Mouse (Mus musculus): ENCODE results near the gene Lgr4. TPM values are rescaled to one million over a fixed set of nuclear protein-coding genes. Genes with fewer than 3 reads are reported as not detected.

Gene Lgr4
- polyA plus RNA-seq, 1 experiment, result 3.8 TPM

GRCm38 (mm10) chr2:109986036-109986785 lies 68.8 kb downstream of the Lgr4 start:
- Histone ChIP-seq H3K4me2 (ENCODE audit: low read depth) (no peak overlapping the region), H3K27me3 (ENCODE audit: control insufficient read depth, insufficient read depth, insufficient read length) (no peaks in the 10 kb centered on the region), H3ac (ENCODE audit: control insufficient read depth, insufficient read length) (no peak overlapping the region), H3K79me2 (ENCODE audit: control insufficient read depth, insufficient read depth) (peaks cover 7% of the 10 kb centered on the region), H3K4me3 (no peak overlapping the region), H3K36me3 (ENCODE audit: control insufficient read depth, insufficient read depth) (no peaks in the 10 kb centered on the region)
- TF ChIP-seq TCF3 (IDR thresholded peaks at IDR 0.05; ENCODE audit: insufficient read length, low read depth) (no peak), E2F4 (IDR thresholded peaks at IDR 0.05; ENCODE audit: insufficient read depth) (no peak), REST (IDR thresholded peaks at IDR 0.05; ENCODE audit: insufficient read depth, insufficient read length) (no peak), SRF (IDR thresholded peaks at IDR 0.05; ENCODE audit: control insufficient read depth, insufficient read length, low read depth) (no peak), MYOD1 (IDR thresholded peaks at IDR 0.05; ENCODE audit: control insufficient read depth in 1 of 3, insufficient read length in 2 of 3, low read depth in 2 of 3) (no peak)

- no peaks in the 10 kb centered on the region for H3K27me3 ChIP-seq (ENCODE audit: control insufficient read depth, insufficient read depth, insufficient read length)
- no peak overlapping the region for H3K4me2 ChIP-seq (ENCODE audit: low read depth)
- no peak overlapping the region for H3K4me3 ChIP-seq
- TF ChIP-seq CEBPB (IDR thresholded peaks at IDR 0.05; ENCODE audit: insufficient read depth, poor library complexity, severe bottlenecking) (no peak), REST (IDR thresholded peaks at IDR 0.05; ENCODE audit: insufficient read depth, insufficient read length) (no peak), SRF (IDR thresholded peaks at IDR 0.05; ENCODE audit: control insufficient read depth, insufficient read length, low read depth) (no peak), POLR2A (IDR thresholded peaks at IDR 0.05; ENCODE audit: insufficient read length, low read depth) (no peak), MAX (IDR thresholded peaks at IDR 0.05; ENCODE audit: low read depth) (no peak), USF1 (IDR thresholded peaks at IDR 0.05; ENCODE audit: low read depth) (no peak), TCF3 (IDR thresholded peaks at IDR 0.05; ENCODE audit: insufficient read length, low read depth) (no peak), POLR2AphosphoS2 (IDR thresholded peaks at IDR 0.05; ENCODE audit: insufficient read length, low read depth) (no peak), MYOD1 (IDR thresholded peaks at IDR 0.05; ENCODE audit: control insufficient read depth in 1 of 3, insufficient read length in 2 of 3, low read depth in 2 of 3) (no peak), MYOG (IDR thresholded peaks at IDR 0.05; ENCODE audit: control insufficient read depth in 1 of 3, insufficient read depth in 1 of 3, insufficient read length in 2 of 3, low read depth in 2 of 3) (no peak), TCF12 (IDR thresholded peaks at IDR 0.05; ENCODE audit: insufficient read depth, poor library complexity, severe bottlenecking) (no peak), E2F4 (IDR thresholded peaks at IDR 0.05; ENCODE audit: insufficient read depth) (no peak)
- H3K36me3 ChIP-seq (ENCODE audit: control insufficient read depth, insufficient read depth), result no peaks in the 10 kb centered on the region
- H3ac ChIP-seq (ENCODE audit: control insufficient read depth, insufficient read length), result no peak overlapping the region
- H3K79me2 ChIP-seq (ENCODE audit: control insufficient read depth, insufficient read depth), result peaks cover 7% of the 10 kb centered on the region
Observed at GRCm38 (mm10) chr2:109987946-109988345, 70.5 kb downstream of the Lgr4 start.

- H3K4me3 ChIP-seq, result no peak overlapping the region
- no peak overlapping the region for H3K4me2 ChIP-seq (ENCODE audit: low read depth)
- TF ChIP-seq POLR2A (IDR thresholded peaks at IDR 0.05; ENCODE audit: insufficient read length, low read depth) (no peak), REST (IDR thresholded peaks at IDR 0.05; ENCODE audit: insufficient read depth, insufficient read length) (no peak), E2F4 (IDR thresholded peaks at IDR 0.05; ENCODE audit: insufficient read depth) (no peak), POLR2AphosphoS2 (IDR thresholded peaks at IDR 0.05; ENCODE audit: insufficient read length, low read depth) (no peak), MAX (IDR thresholded peaks at IDR 0.05; ENCODE audit: low read depth) (no peak), MYOG (IDR thresholded peaks at IDR 0.05; ENCODE audit: control insufficient read depth in 1 of 3, insufficient read depth in 1 of 3, insufficient read length in 2 of 3, low read depth in 2 of 3) (no peak), TCF3 (IDR thresholded peaks at IDR 0.05; ENCODE audit: insufficient read length, low read depth) (no peak), USF1 (IDR thresholded peaks at IDR 0.05; ENCODE audit: low read depth) (no peak), CEBPB (IDR thresholded peaks at IDR 0.05; ENCODE audit: insufficient read depth, poor library complexity, severe bottlenecking) (no peak), MYOD1 (IDR thresholded peaks at IDR 0.05; ENCODE audit: control insufficient read depth in 1 of 3, insufficient read length in 2 of 3, low read depth in 2 of 3) (no peak), TCF12 (IDR thresholded peaks at IDR 0.05; ENCODE audit: insufficient read depth, poor library complexity, severe bottlenecking) (no peak), SRF (IDR thresholded peaks at IDR 0.05; ENCODE audit: control insufficient read depth, insufficient read length, low read depth) (no peak)
- H3ac ChIP-seq (ENCODE audit: control insufficient read depth, insufficient read length), result no peak overlapping the region
- H3K27me3 ChIP-seq (ENCODE audit: control insufficient read depth, insufficient read depth, insufficient read length), result no peaks in the 10 kb centered on the region
- peaks cover 7% of the 10 kb centered on the region for H3K79me2 ChIP-seq (ENCODE audit: control insufficient read depth, insufficient read depth)
- H3K36me3 ChIP-seq (ENCODE audit: control insufficient read depth, insufficient read depth), result no peaks in the 10 kb centered on the region
Observed at GRCm38 (mm10) chr2:109989196-109989595, 71.7 kb downstream of the Lgr4 start.

- Histone ChIP-seq H3K27me3 (ENCODE audit: control insufficient read depth, insufficient read depth, insufficient read length) (no peaks in the 10 kb centered on the region), H3K4me3 (no peak overlapping the region), H3K4me2 (ENCODE audit: low read depth) (no peak overlapping the region), H3K79me2 (ENCODE audit: control insufficient read depth, insufficient read depth) (peaks cover 7% of the 10 kb centered on the region), H3K36me3 (ENCODE audit: control insufficient read depth, insufficient read depth) (no peaks in the 10 kb centered on the region), H3ac (ENCODE audit: control insufficient read depth, insufficient read length) (no peak overlapping the region)
- TF ChIP-seq TCF3 (IDR thresholded peaks at IDR 0.05; ENCODE audit: insufficient read length, low read depth) (no peak), USF1 (IDR thresholded peaks at IDR 0.05; ENCODE audit: low read depth) (no peak), MYOD1 (IDR thresholded peaks at IDR 0.05; ENCODE audit: control insufficient read depth in 1 of 3, insufficient read length in 2 of 3, low read depth in 2 of 3) (no peak), SRF (IDR thresholded peaks at IDR 0.05; ENCODE audit: control insufficient read depth, insufficient read length, low read depth) (no peak), POLR2A (IDR thresholded peaks at IDR 0.05; ENCODE audit: insufficient read length, low read depth) (no peak), REST (IDR thresholded peaks at IDR 0.05; ENCODE audit: insufficient read depth, insufficient read length) (no peak), TCF12 (IDR thresholded peaks at IDR 0.05; ENCODE audit: insufficient read depth, poor library complexity, severe bottlenecking) (no peak), POLR2AphosphoS2 (IDR thresholded peaks at IDR 0.05; ENCODE audit: insufficient read length, low read depth) (no peak), MYOG (IDR thresholded peaks at IDR 0.05; ENCODE audit: control insufficient read depth in 1 of 3, insufficient read depth in 1 of 3, insufficient read length in 2 of 3, low read depth in 2 of 3) (no peak), E2F4 (IDR thresholded peaks at IDR 0.05; ENCODE audit: insufficient read depth) (no peak), MAX (IDR thresholded peaks at IDR 0.05; ENCODE audit: low read depth) (no peak), CEBPB (IDR thresholded peaks at IDR 0.05; ENCODE audit: insufficient read depth, poor library complexity, severe bottlenecking) (no peak)
Observed at GRCm38 (mm10) chr2:109989679-109990473, 72.4 kb downstream of the Lgr4 start.
